Mouse (Mus musculus): ENCODE data around the gene Eva1b. TPM values are rescaled to one million over a fixed set of nuclear protein-coding genes. Genes with fewer than 3 reads are reported as not detected.
A peak's percentile ranks its signal among the peaks of the same experiment; 100 is the strongest.

Gene Eva1b
- total RNA-seq, 1 experiment from 2014 or later, result 33.9 TPM

GRCm38 (mm10) chr4:126120052-126120451 is 27.5 kb upstream of the Eva1b start:
- no peak for DNase-seq

GRCm38 (mm10) chr4:126120506-126120905 is 27.0 kb upstream of the Eva1b start:
- DNase-seq, result no peak

GRCm38 (mm10) chr4:126123309-126124040 is 24.1 kb upstream of the Eva1b start:
- no peak for DNase-seq

- no peak for DNase-seq
These were observed 17.0 kb upstream of the Eva1b start for GRCm38 (mm10) chr4:126130502-126130901.

DNA sequence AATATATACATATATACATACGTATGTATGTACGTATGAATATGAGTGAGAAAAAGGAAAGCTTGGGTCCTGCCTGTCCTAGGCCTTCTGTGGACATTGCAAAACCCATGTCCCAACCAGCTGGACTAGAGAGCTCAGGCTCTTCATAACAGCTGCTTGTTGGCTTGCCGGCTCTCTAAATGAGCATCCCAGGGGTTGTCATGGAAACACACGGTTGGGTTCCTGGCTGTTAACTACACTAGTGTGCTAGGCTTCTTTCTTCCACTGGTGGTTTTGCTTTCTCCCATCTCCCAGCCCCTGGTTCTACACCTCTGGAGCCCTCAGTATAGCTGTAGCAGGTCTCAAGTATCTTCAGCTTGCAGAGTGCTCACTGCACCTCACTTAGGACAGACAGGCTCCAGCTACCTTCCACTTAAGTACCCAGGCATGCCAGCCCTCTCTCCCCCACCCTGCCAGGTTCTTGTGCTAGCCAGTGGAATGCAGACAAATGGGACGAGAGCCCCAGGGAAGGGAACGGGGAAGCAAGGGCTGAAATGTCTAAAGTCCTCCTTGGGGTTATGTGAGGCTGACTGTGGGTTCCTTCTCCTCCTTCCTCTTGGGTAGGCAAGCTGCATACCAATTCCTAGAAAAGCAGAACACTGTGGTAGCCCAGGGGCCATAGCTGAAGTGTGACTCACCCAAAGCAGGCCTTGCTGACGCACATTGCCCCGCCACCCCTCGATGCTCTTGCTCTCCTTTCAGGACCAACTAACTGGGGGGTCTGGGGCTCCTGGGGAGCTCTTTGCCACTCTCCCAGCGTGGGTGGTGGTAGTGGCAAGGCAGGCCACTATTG is 16.0 kb upstream of the Eva1b start:
- peak; percentile 53 for DNase-seq

- DNase-seq, result no peak
These were observed 14.8 kb upstream of the Eva1b start for GRCm38 (mm10) chr4:126132636-126133264.

- DNase-seq, result no peak
These were observed 13.3 kb upstream of the Eva1b start for GRCm38 (mm10) chr4:126134236-126134635.

DNA sequence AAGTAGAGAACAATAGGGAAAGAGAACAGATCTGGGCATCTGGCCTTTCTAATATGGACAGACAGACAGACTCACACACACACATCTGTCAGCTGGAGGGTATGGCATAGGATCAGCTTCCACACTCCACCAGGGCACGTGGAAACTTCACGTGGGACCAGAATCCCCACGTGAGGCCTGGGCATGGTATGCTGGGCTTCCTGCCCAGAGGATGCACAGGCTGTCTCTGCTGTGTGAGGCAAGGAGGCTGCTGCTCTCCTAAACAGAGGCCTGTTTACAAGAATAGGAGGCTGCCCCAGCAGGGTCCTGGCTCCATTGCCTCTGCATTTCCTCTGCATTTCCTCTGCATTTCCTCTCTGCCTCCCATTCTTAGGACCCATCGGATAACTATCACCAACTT is 12.9 kb upstream of the Eva1b start:
- no peak for DNase-seq

GRCm38 (mm10) chr4:126137773-126138172 is 9.8 kb upstream of the Eva1b start:
- DNase-seq, result no peak

DNA sequence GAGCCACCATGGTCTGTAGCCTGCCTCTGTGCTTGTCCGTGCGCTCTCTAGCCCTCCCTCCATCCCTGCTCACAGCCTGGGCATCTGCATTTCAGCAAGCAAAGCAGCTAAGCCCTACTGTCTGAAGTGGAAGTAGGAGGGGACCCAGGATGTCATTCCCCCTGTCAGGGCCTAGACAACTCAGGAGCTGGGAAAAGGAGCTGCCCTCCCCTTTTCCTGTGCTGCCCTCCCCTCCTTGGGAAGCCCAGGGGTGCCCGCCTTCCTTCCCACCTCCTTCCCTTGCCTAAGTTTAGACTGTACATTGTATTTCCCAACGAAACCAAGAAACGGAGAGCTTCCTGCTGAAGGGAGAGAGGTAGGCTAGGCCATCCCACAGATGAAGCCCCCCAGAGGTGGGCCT is 6.5 kb upstream of the Eva1b start:
- no peak for DNase-seq

DNA sequence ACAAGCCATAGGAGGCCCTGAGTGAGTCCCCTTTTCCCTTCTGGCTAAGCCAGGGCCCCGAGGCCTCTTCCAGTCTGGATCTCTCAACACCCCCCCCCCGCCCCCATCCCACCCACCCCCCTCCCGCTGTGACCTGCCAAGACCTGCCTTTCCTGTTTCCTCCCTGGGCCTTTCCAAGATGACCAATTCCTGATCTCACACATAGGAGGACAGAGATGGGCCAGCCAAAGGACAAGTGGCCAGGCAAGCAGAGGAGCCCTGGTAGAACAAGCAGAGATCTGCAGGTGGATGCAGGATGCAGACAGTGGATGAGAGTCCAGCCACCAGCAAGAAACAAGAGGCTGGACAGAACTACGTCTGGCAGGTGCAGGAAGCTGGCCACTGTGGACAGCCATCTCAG is 2.1 kb upstream of the Eva1b start:
- DNase-seq, result no peak

GRCm38 (mm10) chr4:126146974-126147532 is 491 bp upstream of the Eva1b start:
- DNase-seq, result no peak

DNA sequence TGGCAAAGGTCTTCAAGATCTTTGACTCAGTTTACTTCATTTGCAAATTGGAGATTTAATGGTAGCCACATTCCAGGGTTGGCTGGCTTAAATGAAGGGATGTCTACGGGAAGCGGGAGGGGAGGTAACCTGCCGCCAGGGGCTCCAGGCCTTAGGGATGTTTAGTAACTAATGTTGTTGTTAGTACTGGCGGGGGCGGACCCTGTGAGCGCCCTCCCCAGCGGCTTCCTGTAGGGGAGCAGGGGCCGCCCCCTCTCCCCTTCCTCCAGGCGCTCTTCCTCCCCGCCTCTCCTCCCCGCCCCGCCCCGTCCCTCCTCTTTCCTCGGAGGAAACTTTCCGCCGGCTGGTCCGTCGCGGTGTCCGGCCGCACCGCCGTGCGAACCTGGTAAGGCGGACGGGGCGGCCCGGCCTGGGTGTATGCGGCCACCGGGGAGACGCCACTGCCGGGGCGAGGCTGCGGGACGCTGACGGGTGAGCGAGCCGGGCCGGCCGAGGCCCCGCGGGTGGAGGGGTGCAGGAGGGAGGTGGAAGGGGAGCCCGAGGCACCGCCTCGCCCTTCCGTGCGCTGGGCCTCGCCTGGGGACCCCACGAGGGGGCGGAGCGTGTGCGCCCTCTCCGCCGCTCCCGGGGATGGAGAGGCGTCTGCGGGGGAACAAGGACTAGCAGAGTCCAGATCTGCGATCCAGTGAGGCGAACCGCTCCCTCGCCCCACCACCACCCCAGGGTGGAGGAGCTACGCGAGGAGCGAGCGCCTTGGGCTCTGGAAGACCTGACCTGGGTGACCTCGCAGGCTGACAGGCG is 817 bp downstream of the Eva1b start:
- peak; percentile 74 for DNase-seq

DNA sequence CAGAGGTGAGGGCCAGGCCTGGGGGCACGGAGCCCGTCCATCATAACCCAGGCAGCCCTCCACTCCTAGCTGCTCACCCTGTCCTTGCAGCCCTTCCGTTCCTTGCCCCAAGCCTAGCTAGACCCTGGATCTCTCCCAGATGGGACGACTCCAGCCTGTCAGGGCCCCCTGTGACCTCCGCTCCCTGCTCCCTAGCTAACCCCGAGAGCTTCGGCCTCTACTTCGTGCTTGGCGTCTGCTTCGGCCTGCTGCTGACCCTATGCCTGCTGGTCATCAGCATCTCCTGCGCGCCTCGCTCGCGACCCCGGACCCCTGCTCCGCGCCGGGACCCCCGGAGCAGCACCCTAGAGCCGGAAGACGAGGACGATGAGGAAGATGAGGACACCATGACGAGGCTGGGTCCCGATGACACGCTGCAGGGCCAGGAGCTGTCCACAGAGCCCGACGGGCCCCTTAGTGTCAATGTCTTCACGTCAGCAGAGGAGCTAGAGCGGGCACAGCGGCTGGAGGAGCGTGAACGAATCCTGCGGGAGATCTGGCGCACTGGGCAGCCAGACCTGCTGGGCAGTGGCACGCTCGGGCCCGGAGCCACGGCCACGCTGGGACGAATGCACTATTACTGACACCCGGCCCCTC is 1.6 kb downstream of the Eva1b start:
- DNase-seq, result no peak

DNA sequence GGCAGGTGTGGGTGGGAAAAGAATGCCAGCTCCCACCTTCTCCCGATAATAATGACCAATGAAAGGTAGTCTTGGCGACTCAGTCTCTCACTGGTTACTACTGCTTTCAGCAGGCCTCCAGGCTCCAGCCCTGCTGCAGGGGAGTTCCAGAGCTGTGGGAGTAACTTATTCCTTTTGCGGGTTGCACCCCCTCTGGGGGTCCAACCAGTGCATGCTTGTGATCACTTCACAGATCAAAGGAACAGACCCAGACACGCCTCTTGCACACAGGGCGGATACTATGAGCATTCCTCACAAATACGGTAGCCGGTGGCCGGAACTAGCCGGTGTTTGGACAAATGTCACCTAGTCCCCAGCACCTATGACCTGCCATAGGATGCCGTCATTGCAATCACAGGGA is 2.3 kb downstream of the Eva1b start:
- DNase-seq, result no peak

GRCm38 (mm10) chr4:126150297-126150948 is 2.9 kb downstream of the Eva1b start:
- DNase-seq, result peak; percentile 50

- DNase-seq, result no peak
These were observed 3.4 kb downstream of the Eva1b start for GRCm38 (mm10) chr4:126150949-126151320.

GRCm38 (mm10) chr4:126151701-126152440 is 4.3 kb downstream of the Eva1b start:
- DNase-seq, result no peak

GRCm38 (mm10) chr4:126152864-126153263 is 5.3 kb downstream of the Eva1b start:
- no peak for DNase-seq

DNA sequence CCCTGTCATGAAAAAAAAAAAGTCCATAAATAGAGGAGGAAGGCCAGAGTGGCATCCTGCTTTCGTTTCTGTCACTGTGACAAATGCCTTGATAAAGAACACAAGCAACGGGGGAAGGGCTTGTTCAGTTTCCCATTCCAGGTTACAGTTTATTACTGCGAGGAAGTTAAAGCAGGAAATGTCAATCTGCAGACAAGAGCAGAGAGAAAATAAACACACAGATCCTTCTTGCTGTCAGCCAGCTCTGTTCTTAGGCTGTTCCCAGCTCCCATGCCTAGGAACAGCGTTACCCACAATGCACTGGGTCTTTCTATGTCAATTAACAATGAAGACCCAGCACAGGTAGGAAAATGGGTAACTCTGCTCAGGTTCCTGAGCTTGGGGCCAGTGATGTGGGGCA is 7.6 kb downstream of the Eva1b start:
- DNase-seq, result no peak
